Mouse (Mus musculus): ENCODE results near the gene Ubr3.

- TF ChIP-seq EP300 (IDR thresholded peaks at IDR 0.05; ENCODE audit: low read depth) (no peak), CTCF (IDR thresholded peaks at IDR 0.05; ENCODE audit: low read depth) (no peak)
These were observed 115.9 kb downstream of the Ubr3 start for GRCm38 (mm10) chr2:70012941-70013340.
